Mouse (Mus musculus) small intestine, adult 2 months (tissue): ENCODE results near the gene Olfr1381. TPM values are rescaled to one million over a fixed set of nuclear protein-coding genes. Genes with fewer than 3 reads are reported as not detected.
"Not testable (repeated sequence)": the region's sequence is repeated elsewhere in the genome, so short reads cannot be mapped to it uniquely, and the experiment has no call there.

Source experiments
- H3K27ac ChIP-seq: fragments of 200-500 bp; 2 replicates; pipeline ENCODE4 v1.5.1; 2012; ENCODE audit warnings: low read depth, low read length, control low read depth, inconsistent platforms; ENCODE audit not compliant: insufficient read depth
- H3K27me3 ChIP-seq: fragments of 200-500 bp; 2 replicates; pipeline ENCODE4 v1.6.1; 2012; ENCODE audit warnings: mild to moderate bottlenecking, moderate library complexity, low read length, inconsistent platforms; ENCODE audit not compliant: control insufficient read depth, insufficient read depth
- H3K36me3 ChIP-seq: fragments of 200-500 bp; 2 replicates; pipeline ENCODE4 v1.6.1; 2012; ENCODE audit warnings: mild to moderate bottlenecking, low read length, control low read depth, inconsistent platforms; ENCODE audit not compliant: control insufficient read depth, insufficient read depth
- H3K4me1 ChIP-seq: fragments of 200-500 bp; 2 replicates; pipeline ENCODE4 v1.6.1; 2012; ENCODE audit warnings: low read length, inconsistent platforms, mixed read lengths; ENCODE audit not compliant: control insufficient read depth, insufficient read depth, insufficient read length
- H3K4me3 ChIP-seq: fragments of 200-500 bp; 2 replicates; pipeline ENCODE4 v1.5.1; 2012; ENCODE audit warnings: low read depth, mild to moderate bottlenecking, control low read depth, inconsistent platforms, low read length, moderate library complexity
- CTCF ChIP-seq: fragments of 200-500 bp; IDR thresholded peaks from 2 replicates; pipeline ENCODE4 v1.5.1; 2012; ENCODE audit warnings: low read depth, mild to moderate bottlenecking, control low read depth, inconsistent platforms, low read length, moderate library complexity, mixed read lengths; ENCODE audit not compliant: insufficient replicate concordance, insufficient read length; ENCODE audit errors: extremely low read depth
- POLR2A ChIP-seq: fragments of 200-500 bp; IDR thresholded peaks from 2 replicates; pipeline ENCODE4 v1.6.1; 2012; ENCODE audit warnings: low read depth, mild to moderate bottlenecking, control low read depth, inconsistent platforms, low read length, moderate library complexity
- WGBS: fragments of 180-500 bp; shearing (Covaris S2); methylation state at CpG from one replicate; pipeline ENCODE4 v1.1.7; 2018; 5-methylcytosine and 5-hydroxymethylcytosine counted together
- polyA plus RNA-seq: library from polyadenylated mRNA; depleted of rRNA; stranded (reverse); fragments of >200 nt; gene quantifications from 2 replicates; pipeline ENCODE4 v1.2.3, GENCODE M21; 2012; rRNA removed

The Olfr1381 gene
- polyA plus RNA-seq, 1 experiment, result not detected

- Histone ChIP-seq H3K4me3 (no peak overlapping the region), H3K27ac (no peak overlapping the region), H3K27me3 (no peaks in the 10 kb centered on the region), H3K36me3 (no peaks in the 10 kb centered on the region), H3K4me1 (no peaks in the 10 kb centered on the region)
- WGBS, result 88% methylated on average over 19 of the region's 19 CpGs
- no peak for TF ChIP-seq POLR2A
- no peak for TF ChIP-seq CTCF
Observed at GRCm38 (mm10) chr11:49590213-49590612, 47.0 kb downstream of the Olfr1381 start.

GRCm38 (mm10) chr11:49597149-49597548, 53.9 kb downstream of the Olfr1381 start:
- H3K27me3 ChIP-seq, H3K4me1 ChIP-seq, H3K36me3 ChIP-seq, H3K27ac ChIP-seq, H3K4me3 ChIP-seq: not testable (repeated sequence)
- WGBS, result 55% methylated on average over 2 of the region's 2 CpGs

Other genes starting within 250 kb of the Olfr1381 start
- not detected in 2 replicates for gene Olfr10, start 238.7 kb upstream of the Olfr1381 start, polyA plus RNA-seq
- gene Olfr1391, start 220.7 kb upstream of the Olfr1381 start, polyA plus RNA-seq, result not detected in 2 replicates
- gene Olfr1390, start 208.3 kb upstream of the Olfr1381 start, polyA plus RNA-seq, result not detected in 2 replicates
- gene Olfr1389, start 120.4 kb upstream of the Olfr1381 start, polyA plus RNA-seq, result not detected in 2 replicates
- 0.19 and 0.27 TPM in 2 replicates for gene Olfr1388, start 106.8 kb upstream of the Olfr1381 start, polyA plus RNA-seq
- gene Olfr1387, start 88.1 kb upstream of the Olfr1381 start, polyA plus RNA-seq, result not detected in 2 replicates
- not detected in 2 replicates for gene Olfr1386, start 78.4 kb upstream of the Olfr1381 start, polyA plus RNA-seq
- gene Olfr1385, start 54.4 kb upstream of the Olfr1381 start, polyA plus RNA-seq, result not detected in 2 replicates
- not detected in 2 replicates for gene Olfr1384, start 36.7 kb upstream of the Olfr1381 start, polyA plus RNA-seq
- gene Olfr1383, start 23.8 kb upstream of the Olfr1381 start, polyA plus RNA-seq, result not detected in 2 replicates
- gene Olfr1382, start 15.2 kb upstream of the Olfr1381 start, polyA plus RNA-seq, result not detected in 2 replicates
- gene Olfr1380, start 13.4 kb downstream of the Olfr1381 start, polyA plus RNA-seq, result not detected in 2 replicates
- 3.2 and 8.6 TPM in 2 replicates for gene Flt4, start 65.8 kb downstream of the Olfr1381 start, polyA plus RNA-seq
- gene Scgb3a1, start 120.2 kb downstream of the Olfr1381 start, polyA plus RNA-seq, result 3.4 and 19.7 TPM in 2 replicates
- gene Cnot6, start 169.3 kb downstream of the Olfr1381 start, polyA plus RNA-seq, result 2.7 and 5.1 TPM in 2 replicates